Mouse (Mus musculus): ENCODE data around the gene Psmd3. TPM values are rescaled to one million over a fixed set of nuclear protein-coding genes. Genes with fewer than 3 reads are reported as not detected.

The Psmd3 gene
- total and polyA plus RNA-seq, 2 experiments from 2014 or later: 129 to 182 TPM

- DNase-seq (ENCODE audit: low spot score) (no peak), ATAC-seq (ENCODE audit: low FRiP score) (no peak)
- 79% methylated on average over 4 of the region's 4 CpGs for WGBS
- Histone ChIP-seq H3K4me1 (ENCODE audit: insufficient read depth, low read length) (0 out of 2 replicates have a peak, but pooled peaks cover 5% of the 10 kb centered on the region), H3K4me2 (ENCODE audit: low read depth, low read length, poor library complexity, severe bottlenecking) (no peak overlapping the region), H3K27me3 (ENCODE audit: insufficient read depth, low read length) (no peaks in the 10 kb centered on the region), H3K9me3 (ENCODE audit: low read length) (no peaks in the 10 kb centered on the region), H3K27ac (ENCODE audit: low read depth, low read length) (no peak overlapping the region), H3K9ac (replicated peaks; ENCODE audit: low read length, poor library complexity, severe bottlenecking) (no peak overlapping the region), H3K4me3 (ENCODE audit: low read depth, low read length) (no peak overlapping the region), H3K36me3 (ENCODE audit: insufficient read depth, low read length) (peaks cover 6% of the 10 kb centered on the region)
- TF ChIP-seq CTCF (IDR thresholded peaks at IDR 0.05): no peak
Measured at GRCm38 (mm10) chr11:98681186-98681585, 1.2 kb upstream of the Psmd3 start.

DNA sequence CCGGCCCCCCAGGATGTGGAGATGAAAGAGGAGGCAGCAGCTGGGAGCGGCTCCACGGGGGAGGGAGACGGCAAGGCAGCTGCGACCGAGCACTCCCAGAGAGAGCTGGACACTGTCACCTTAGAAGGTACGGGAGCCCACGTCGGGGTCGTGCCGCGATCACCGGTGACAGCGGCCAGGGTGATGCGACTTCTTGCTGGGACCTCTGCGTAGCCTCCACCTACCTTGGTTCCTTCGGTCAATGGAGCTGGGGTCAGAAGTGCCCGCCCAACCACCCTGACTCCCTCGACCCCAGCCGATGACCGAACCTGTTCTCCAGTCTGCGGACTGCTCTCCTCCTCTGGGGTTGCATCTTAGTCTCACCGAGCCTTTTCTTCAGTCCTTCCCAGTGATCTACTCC lies 457 bp downstream of the Psmd3 start:
- Histone ChIP-seq H3K36me3 (ENCODE audit: insufficient read depth, low read length) (peaks cover 18% of the 10 kb centered on the region), H3K4me2 (ENCODE audit: low read depth, low read length, poor library complexity, severe bottlenecking) (peak overlapping the region; percentile 84), H3K4me3 (ENCODE audit: low read depth, low read length) (peak overlapping the region; percentile 99), H3K27ac (ENCODE audit: low read depth, low read length) (peak overlapping the region; percentile 80), H3K4me1 (ENCODE audit: insufficient read depth, low read length) (0 out of 2 replicates have a peak, but pooled peaks cover 5% of the 10 kb centered on the region), H3K9me3 (ENCODE audit: low read length) (no peaks in the 10 kb centered on the region), H3K9ac (replicated peaks; ENCODE audit: low read length, poor library complexity, severe bottlenecking) (peak overlapping the region; percentile 99), H3K27me3 (ENCODE audit: insufficient read depth, low read length) (no peaks in the 10 kb centered on the region)
- TF ChIP-seq CTCF (IDR thresholded peaks at IDR 0.05): no peak
- ATAC-seq (ENCODE audit: low FRiP score) (peak; percentile 12; the same call in 1 of the 2 replicates), DNase-seq (ENCODE audit: low spot score) (no peak)
- 0% methylated on average over 23 of the region's 23 CpGs for WGBS

GRCm38 (mm10) chr11:98685642-98686041 lies 3.3 kb downstream of the Psmd3 start:
- Histone ChIP-seq H3K36me3 (ENCODE audit: insufficient read depth, low read length) (peaks cover 36% of the 10 kb centered on the region), H3K4me3 (ENCODE audit: low read depth, low read length) (no peak overlapping the region), H3K9me3 (ENCODE audit: low read length) (no peaks in the 10 kb centered on the region), H3K4me1 (ENCODE audit: insufficient read depth, low read length) (0 out of 2 replicates have a peak, but pooled peaks cover 5% of the 10 kb centered on the region), H3K27me3 (ENCODE audit: insufficient read depth, low read length) (no peaks in the 10 kb centered on the region), H3K27ac (ENCODE audit: low read depth, low read length) (no peak overlapping the region), H3K4me2 (ENCODE audit: low read depth, low read length, poor library complexity, severe bottlenecking) (no peak overlapping the region), H3K9ac (replicated peaks; ENCODE audit: low read length, poor library complexity, severe bottlenecking) (no peak overlapping the region)
- 87% methylated on average over 9 of the region's 9 CpGs for WGBS
- ATAC-seq (ENCODE audit: low FRiP score) (no peak), DNase-seq (ENCODE audit: low spot score) (no peak)
- no peak for TF ChIP-seq CTCF (IDR thresholded peaks at IDR 0.05)

DNA sequence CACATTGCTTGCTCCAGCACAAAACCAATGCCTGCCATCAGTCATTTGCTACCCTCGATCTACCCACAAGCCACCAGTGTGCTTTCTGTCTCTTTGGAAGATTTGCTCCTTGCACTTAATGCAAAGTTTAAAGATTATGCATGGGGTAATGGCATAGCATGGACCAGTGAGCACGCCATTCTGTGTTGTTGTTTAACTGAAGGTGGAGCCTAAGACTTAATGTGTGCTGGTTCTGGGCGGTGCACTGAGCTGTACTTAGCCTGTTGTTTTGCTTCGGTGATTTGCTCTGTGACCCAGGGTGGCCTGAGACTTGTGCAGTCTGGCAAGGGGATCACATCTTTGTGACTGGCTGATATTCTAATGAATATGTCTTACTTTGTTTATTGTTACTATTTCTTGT lies 4.6 kb downstream of the Psmd3 start:
- TF ChIP-seq CTCF (IDR thresholded peaks at IDR 0.05): no peak
- ATAC-seq (ENCODE audit: low FRiP score) (no peak), DNase-seq (ENCODE audit: low spot score) (no peak)
- Histone ChIP-seq H3K4me3 (ENCODE audit: low read depth, low read length) (no peak overlapping the region), H3K4me2 (ENCODE audit: low read depth, low read length, poor library complexity, severe bottlenecking) (no peak overlapping the region), H3K36me3 (ENCODE audit: insufficient read depth, low read length) (peaks cover 50% of the 10 kb centered on the region), H3K9me3 (ENCODE audit: low read length) (no peaks in the 10 kb centered on the region), H3K9ac (replicated peaks; ENCODE audit: low read length, poor library complexity, severe bottlenecking) (no peak overlapping the region), H3K4me1 (ENCODE audit: insufficient read depth, low read length) (0 out of 2 replicates have a peak, but pooled peaks cover 5% of the 10 kb centered on the region), H3K27me3 (ENCODE audit: insufficient read depth, low read length) (no peaks in the 10 kb centered on the region), H3K27ac (ENCODE audit: low read depth, low read length) (no peak overlapping the region)
- 88% methylated on average over 4 of the region's 4 CpGs for WGBS

DNA sequence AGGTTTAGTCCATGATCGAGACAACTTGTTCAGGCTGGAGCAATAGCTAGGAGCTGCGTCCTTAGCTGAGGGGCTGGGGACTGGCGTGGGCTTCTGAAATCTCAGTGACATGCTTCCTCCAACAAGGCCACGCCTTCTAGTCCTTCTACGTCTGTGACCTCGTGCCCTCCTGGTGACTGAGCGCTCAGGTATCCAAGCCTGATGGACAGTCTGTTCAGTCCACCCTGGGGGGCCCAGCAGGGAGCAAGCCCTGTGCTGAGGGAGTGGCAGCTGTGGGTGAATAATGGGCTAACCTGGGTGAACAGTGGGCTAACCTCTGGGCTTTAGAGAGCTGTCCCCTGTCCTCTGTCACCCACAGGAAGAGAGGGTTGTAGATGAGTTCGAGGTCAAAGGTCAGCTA lies 5.7 kb downstream of the Psmd3 start:
- ATAC-seq (ENCODE audit: low FRiP score): no peak
- Histone ChIP-seq H3K9ac (replicated peaks; ENCODE audit: low read length, poor library complexity, severe bottlenecking) (no peak overlapping the region), H3K4me3 (ENCODE audit: low read depth, low read length) (no peak overlapping the region), H3K27me3 (ENCODE audit: insufficient read depth, low read length) (no peaks in the 10 kb centered on the region), H3K27ac (ENCODE audit: low read depth, low read length) (no peak overlapping the region), H3K36me3 (ENCODE audit: insufficient read depth, low read length) (peaks cover 57% of the 10 kb centered on the region), H3K4me2 (ENCODE audit: low read depth, low read length, poor library complexity, severe bottlenecking) (no peak overlapping the region), H3K9me3 (ENCODE audit: low read length) (no peaks in the 10 kb centered on the region), H3K4me1 (ENCODE audit: insufficient read depth, low read length) (0 out of 2 replicates have a peak, but pooled peaks cover 5% of the 10 kb centered on the region)
- TF ChIP-seq CTCF (IDR thresholded peaks at IDR 0.05): no peak
- no peak for DNase-seq (ENCODE audit: low spot score)
- 89% methylated on average over 8 of the region's 8 CpGs for WGBS

GRCm38 (mm10) chr11:98693201-98693600 lies 10.8 kb downstream of the Psmd3 start:
- DNase-seq (ENCODE audit: low spot score) (no peak), ATAC-seq (ENCODE audit: low FRiP score) (no peak)
- Histone ChIP-seq H3K4me1 (ENCODE audit: insufficient read depth, low read length) (no peaks in the 10 kb centered on the region), H3K4me3 (ENCODE audit: low read depth, low read length) (no peak overlapping the region), H3K9ac (replicated peaks; ENCODE audit: low read length, poor library complexity, severe bottlenecking) (no peak overlapping the region), H3K36me3 (ENCODE audit: insufficient read depth, low read length) (peaks cover 65% of the 10 kb centered on the region), H3K4me2 (ENCODE audit: low read depth, low read length, poor library complexity, severe bottlenecking) (no peak overlapping the region), H3K9me3 (ENCODE audit: low read length) (no peaks in the 10 kb centered on the region), H3K27me3 (ENCODE audit: insufficient read depth, low read length) (no peaks in the 10 kb centered on the region), H3K27ac (ENCODE audit: low read depth, low read length) (no peak overlapping the region)
- TF ChIP-seq CTCF (IDR thresholded peaks at IDR 0.05): no peak
- WGBS: 74% methylated on average over 13 of the region's 13 CpGs
